Mouse (Mus musculus) small intestine, adult 2 months (tissue): ENCODE data around the gene Hsd17b6.

ENCODE experiments used
- CTCF ChIP-seq: fragments of 200-500 bp; IDR thresholded peaks from 2 replicates; pipeline ENCODE4 v1.5.1; 2012; ENCODE audit warnings: low read depth, mild to moderate bottlenecking, control low read depth, inconsistent platforms, low read length, moderate library complexity, mixed read lengths; ENCODE audit not compliant: insufficient replicate concordance, insufficient read length; ENCODE audit errors: extremely low read depth
- POLR2A ChIP-seq: fragments of 200-500 bp; IDR thresholded peaks from 2 replicates; pipeline ENCODE4 v1.6.1; 2012; ENCODE audit warnings: low read depth, mild to moderate bottlenecking, control low read depth, inconsistent platforms, low read length, moderate library complexity

- TF ChIP-seq CTCF, result no peak
- TF ChIP-seq POLR2A, result no peak
These were observed 16.1 kb upstream of the Hsd17b6 start for GRCm38 (mm10) chr10:128023496-128023895.
